Mouse (Mus musculus) retina, postnatal 7 days (tissue): ENCODE data around the gene Arntl.
A peak's percentile ranks its signal among the peaks of the same experiment; 100 is the strongest.

ENCODE experiments used
- DNase-seq: peaks from one replicate; pipeline ENCODE4 v3.0.0-alpha.2; 2012; ENCODE audit warnings: low read depth, low spot score

The Arntl gene

DNA sequence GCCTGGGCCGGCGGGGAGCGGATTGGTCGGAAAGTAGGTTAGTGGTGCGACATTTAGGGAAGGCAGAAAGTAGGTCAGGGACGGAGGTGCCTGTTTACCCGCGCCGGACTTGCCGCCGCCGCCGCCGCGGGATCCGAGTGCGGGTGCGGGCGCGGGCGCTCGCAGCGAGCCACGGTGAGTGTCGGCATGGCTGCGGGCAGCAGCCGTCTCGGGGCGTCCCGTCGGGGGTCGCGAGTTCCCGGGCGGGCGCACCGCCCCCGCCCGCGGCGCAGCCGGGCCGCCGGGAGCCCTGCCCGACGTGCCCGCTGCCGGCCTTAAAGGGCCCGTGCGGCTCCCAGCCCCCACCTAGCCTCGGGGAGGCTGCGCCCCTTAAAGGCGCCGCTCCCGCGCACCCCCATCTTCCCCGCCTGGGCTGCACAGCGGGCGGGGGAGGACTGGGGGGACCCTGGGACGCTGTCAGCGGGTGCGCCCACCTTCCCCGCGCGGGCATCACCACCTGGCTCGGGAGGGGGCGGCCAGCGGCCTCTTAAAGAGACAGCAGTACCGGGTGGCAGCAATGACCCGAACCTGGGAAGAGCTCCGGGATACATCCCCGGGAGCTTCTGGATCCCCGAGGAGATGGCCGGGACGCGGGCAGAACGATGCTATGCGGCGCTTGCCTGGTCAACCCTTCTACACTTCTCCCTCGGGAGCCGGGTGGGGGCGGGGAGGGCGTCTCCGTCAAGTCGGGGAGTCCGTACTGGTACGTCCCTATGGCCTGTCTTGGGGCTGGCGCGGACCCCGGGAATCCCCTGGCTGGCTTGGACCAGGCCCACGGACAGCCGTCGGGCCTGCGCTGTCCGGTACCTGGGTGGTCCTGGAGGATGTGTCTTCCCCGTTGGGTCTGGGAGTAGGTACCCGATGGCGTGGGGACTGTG is 464 bp downstream of the Arntl start:
- peak; percentile 67 for DNase-seq

DNA sequence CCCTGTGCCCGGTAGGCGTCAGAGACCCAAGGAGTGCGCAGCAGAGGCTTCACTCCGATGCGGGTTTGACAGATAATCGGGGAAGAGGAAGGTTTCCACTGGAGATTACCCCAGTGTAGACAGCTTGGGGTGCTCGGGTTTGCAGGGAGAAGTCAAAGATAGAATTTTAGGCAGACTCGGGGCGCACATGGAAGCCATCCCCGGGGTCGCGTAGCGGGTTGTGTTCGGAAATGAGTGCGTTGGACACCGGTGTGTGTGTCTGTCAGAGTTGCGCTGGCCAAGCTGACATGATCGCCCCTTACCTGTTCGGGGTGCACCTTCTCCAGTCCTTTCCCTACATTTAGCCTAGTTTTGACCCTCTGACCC is 1.1 kb downstream of the Arntl start:
- DNase-seq: no peak

DNA sequence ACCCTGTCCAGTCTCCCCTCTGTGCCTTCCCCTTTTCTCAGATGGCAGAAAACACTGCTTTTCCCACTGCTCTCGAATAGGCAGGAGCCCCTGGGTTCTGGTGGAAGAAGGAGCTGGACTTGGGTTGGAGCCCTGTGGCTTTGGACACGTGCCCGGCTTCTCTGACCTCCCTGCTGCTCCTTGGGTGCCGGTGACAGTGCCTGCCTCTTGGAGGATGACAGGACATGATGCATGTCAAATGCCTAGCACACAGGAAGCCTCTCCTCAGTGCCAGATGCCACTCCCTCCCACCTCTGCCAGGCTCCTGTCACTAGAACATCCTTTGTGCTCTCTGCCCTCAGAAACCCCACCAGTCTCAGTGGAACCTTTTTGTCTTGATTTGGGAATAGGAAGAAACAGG is 3.2 kb downstream of the Arntl start:
- DNase-seq: no peak

DNA sequence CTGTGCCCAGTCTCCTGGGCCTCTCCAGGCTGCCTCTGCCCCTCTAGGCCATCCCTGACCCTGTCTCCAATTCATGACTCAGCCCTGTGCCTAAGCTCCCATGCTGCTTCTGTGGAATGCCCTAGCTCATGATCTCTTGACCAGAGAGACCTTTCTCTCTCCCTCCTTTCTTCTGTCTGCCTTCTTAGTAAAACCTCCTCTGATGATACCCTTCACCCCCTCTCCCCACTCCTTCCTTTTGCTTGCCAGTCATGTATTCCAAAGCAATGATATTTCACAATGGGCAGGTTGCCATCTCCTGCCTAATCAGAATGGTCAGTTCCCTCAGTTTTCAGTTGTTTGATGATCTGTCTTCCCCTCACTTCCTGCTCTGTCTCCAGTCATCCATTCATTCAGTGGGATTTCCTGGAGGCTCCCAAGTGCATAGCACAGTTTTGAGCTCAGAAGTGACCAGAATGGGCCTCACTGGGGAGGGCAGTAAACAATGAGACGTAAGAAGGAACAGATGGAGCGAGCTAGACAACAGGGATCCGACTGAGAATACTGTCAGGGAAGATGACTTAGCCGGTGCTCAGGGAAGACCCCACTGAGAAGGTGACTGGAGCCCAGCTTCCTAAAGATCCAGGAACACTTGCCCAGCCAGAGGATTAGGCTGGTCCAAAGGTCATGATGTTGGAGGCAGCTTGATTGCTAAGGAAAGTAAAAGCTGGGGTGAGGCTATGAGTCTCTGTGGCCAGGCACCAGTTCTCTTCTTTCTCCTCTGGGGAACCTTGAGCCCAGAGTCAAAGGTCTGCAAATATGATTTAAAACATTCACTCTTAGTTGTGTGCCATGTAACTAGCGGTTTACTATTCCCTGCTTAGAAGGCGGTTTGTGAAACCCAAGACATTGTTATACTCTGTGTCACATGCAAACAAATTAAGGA is 7.2 kb downstream of the Arntl start:
- DNase-seq: no peak

DNA sequence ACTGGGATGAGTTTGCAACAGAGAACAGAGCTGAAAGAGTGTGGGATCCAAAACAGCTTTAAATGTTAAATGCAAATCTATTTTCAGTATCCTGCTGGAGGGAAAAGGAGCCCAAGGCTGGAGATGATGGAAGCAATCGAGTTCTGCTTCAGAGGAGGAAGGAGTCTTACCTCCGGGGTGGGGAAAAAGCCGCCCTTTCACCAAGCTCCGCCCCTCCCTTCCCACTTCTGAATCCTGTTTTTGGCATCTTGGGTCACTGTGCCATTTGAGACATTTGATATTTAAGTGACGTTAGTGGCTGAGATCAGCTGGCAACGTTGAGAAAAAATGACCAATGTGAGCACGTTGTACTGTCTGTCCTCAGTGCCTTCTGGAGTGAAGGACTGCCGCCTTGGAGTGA is 8.9 kb downstream of the Arntl start:
- no peak for DNase-seq

DNA sequence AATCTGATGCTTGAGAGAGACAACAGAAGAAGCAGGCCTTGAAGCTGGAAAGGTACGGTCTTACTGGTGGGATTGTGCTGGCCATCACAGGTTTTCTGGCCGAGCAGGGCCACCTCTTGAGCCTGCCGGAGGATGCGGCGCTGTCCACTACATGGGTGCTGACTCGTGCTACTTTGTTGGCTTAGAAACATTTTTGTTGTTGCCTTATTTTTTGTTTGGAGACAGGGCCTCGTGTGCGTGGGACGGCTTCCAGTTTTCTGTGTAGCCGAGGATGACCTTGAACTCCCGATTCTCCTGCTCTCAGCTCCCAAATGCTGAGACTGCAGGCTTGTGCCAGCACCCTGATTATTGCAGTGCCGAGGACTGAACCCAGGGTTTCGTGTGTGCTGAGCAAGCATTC is 12.2 kb downstream of the Arntl start:
- DNase-seq: no peak

DNA sequence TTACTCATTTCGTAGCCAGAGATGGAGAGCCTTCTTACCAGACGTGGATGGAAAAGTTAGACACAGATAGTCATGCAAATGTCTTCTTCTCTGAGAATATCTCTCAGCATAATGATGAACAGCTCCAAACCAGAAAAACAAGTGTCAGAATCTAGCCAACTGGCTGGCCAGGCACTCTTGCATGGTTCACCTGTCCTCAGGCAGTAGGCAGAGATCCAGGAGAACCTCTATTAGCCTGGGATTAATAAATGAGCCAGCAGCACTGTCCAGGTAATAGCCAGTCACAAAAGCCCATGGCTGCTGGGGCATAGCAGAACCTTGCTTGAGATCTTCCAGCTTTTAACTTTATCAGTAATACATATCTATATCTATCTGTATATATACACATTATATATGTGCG is 12.6 kb downstream of the Arntl start:
- no peak for DNase-seq

DNA sequence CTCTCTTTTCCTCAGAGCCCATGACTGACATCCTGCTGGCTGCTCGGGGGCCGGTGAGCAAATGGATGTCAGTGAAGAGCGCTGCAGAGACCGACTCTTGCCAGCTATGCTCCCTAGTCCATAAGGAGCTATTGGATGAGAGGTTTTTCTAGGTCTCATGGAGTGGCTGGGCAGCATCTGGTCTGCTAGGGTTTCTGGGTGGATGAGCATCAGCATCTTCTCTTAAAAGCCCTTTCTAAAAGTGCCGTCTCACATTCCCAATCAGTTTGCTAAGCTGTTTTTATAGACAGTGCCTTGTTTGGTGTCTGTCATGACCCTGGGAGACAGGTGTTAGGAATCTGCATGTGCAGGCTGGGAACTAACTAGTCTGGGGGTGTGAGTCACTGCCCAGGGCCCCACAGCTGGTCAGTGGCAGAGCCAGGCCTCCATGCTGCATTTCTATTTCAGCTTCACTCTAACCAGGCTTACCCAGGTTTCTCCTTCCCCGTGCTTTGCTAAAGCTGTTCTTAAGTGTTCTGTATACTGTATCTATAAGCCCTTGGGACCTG is 13.5 kb downstream of the Arntl start:
- no peak for DNase-seq

DNA sequence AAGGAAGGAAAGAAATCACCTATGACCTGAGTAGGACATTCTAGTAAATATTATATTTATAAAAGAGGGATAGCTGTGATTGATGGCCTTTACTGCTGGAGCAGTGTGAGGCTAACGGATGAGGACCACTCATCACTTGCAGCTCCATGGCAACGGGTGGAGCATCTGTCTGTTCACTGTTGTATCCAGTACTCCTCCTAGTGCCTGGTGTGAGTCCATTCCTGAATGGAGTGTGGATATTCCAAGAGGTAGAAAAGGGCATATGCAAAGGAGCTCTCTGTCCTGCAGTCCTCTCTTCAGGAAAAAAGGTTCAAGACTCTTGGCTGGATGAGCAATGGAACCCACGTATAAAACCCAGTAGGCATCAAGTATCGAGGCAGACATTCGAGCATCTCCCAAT is 15.6 kb downstream of the Arntl start:
- no peak for DNase-seq

DNA sequence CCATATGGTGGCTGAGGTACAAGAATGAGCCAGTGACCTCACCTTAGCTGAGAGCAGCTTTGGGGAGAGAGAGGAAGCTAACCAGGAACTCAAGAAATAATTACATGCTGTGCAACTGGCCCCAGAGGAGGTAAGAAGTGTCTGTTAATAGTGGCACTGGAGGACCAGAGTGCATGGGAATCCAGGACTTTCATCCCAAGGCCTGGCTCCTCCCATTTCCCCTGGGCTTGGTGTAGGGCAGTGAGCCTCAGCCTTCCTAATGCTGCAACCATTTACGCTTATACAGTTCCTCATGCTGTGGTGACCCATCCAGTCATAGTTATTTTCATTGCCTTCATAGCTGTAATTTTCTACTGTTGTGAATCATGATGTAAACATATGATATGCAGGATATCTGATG is 17.4 kb downstream of the Arntl start:
- no peak for DNase-seq

DNA sequence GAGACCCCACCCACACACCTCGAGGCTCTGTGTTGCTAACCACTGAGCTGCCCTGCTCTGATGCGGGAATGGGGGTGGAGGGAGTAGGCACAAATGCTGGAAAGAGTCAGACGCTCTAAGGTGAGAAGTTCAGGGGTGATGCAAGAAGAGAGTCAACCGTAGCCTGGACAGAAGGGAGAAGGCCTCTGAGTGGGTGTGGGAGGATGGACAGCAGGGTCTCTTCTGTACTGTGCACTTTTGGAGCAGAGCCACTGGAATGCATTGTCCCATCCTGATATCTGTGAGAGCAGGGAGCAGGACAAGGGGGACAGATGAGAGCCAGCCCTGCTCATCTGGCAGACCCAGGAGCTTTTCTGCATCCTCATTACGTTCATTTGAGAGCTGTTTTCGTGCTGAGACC is 21.2 kb downstream of the Arntl start:
- no peak for DNase-seq

DNA sequence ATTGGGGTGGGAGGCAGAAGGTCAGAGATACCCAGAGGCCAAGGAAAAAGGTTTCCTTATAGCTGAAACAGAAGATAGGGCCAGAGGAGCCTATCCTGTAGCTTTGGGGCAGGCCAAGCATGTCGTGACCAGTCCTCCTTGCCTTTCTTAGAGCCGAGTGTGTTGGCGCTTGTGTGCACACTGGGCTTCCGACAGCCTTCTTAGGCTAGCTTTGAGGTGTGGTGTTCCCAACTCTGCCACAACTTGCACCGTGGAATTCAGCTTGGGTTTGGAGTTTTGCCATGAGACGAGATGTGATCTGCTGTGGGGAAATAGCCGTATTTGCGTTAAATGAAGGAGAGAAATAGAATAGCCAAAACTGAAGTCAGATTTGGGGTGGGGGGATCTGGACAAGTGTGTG is 28.9 kb downstream of the Arntl start:
- no peak for DNase-seq

DNA sequence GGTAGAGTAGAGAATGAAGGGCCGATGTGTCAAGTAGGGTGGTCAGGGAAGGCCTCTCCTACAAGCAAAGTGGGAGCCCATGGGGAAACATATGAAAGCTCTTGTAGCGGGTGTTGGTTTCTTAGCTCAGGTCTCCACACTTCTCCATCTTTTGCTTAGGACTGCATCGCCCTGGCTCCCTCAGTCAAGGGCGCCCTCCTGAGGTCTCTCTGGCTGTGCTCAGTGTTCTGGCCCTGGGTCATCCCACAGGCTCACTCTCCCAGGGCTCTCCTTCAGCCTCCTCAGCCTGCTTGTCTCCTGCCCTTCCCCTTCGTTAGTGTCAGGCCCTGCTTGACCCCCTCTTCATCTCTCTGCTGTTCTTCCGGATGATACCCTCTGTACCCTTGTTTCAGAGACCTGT is 31.1 kb downstream of the Arntl start:
- DNase-seq: no peak

DNA sequence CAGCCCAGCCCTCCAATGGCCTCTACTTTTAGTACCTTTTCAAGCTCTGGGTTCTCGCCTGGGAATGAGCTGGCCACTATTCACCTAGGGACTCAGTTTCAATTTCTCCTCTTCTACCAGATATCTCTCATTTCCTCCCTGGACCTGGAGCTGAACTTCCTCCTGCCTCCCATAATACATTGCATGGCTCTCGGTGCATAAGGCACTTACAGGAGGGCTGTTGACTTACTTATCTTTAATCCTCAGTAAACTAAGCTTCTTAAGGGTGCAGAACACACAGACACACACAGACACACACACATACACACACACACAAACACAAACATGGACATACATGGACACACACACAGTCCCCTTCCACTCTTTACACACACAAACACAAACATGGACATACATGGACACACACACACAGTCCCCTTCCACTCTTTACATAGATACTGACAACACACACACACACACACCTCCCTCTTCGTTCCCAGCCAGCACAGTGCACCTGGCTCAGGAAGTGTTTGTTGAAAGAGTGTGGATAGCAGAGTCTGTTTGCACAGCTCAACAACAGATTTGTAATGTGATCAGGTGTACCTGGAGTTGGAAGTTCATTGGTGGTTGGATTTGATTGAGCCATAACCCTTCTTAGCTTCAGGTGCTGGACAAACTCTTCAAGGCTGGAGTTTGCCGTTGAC is 32.3 kb downstream of the Arntl start:
- DNase-seq: no peak

DNA sequence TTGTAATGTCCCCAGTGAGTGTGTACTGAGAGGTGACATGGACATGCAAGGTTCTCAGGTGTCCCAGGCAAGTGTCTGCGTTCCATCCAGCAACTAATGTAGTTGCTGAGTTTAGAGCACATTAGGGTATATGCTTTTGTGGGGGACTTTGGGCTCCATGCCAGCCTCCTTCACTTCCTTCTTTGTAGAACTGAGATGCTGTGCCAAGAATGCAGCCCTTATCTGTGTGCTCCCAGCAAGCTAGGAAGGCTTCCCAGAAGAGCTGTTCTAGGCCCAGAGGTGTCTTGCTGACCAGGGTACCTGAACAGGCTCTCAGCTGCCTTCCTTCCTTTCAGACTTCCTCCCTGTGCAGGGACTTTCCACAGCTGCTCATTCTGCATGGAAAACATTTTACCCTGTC is 33.2 kb downstream of the Arntl start:
- DNase-seq: no peak

DNA sequence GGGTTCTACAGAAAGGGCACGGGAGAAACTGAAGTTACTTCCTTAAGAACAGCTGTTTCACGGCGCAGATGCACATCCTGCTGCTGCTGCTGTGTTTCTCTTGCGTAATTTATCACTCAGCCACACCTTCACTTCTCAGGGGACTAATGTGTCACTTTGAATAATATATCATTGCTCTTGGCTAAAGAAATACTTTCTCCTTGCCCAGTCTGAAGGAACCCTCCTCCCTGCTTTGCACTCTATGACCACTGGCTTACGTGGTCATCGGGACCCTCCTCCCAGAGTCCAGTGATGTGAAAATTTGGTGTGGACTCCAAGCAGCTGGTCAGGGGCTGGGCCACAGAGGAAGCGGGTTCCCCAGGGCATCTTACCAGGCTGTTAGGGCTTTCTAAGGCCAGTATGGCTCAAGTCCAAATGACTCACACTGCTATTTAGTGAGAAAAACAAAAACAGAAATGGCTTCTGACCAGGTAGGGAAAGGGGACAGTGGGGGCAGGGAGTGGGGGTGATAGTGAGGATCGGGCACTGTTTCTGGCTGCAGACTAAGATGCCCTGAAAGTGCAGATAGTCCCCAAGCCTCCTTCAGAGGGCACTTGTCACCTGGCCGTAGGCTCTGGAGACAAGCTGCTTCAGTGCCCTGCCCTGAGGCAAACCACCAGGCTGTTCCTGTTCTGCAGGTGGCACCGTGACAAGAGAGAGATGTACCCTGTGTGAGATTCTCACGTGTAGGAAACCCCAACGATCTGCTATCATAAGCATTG is 34.8 kb downstream of the Arntl start:
- no peak for DNase-seq

DNA sequence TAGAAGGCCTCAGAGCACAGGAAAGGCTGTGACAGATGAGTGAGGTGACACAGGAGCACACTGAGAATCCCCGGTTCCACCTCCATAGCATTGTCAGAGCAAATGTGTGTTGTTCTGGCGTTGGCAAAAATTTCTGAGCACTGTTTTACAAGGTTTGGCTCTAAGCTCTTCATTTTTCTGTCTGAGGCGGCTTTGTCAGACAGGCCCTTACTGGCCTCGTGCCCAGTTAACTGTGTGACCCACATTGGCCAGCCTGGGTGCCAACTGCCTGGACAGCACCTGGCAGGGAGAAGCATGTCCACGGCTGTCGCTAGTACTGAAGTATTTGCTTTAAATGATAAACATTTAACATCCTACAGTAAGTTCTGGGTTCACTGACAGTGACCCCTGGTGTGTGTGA is 35.4 kb downstream of the Arntl start:
- DNase-seq: no peak

DNA sequence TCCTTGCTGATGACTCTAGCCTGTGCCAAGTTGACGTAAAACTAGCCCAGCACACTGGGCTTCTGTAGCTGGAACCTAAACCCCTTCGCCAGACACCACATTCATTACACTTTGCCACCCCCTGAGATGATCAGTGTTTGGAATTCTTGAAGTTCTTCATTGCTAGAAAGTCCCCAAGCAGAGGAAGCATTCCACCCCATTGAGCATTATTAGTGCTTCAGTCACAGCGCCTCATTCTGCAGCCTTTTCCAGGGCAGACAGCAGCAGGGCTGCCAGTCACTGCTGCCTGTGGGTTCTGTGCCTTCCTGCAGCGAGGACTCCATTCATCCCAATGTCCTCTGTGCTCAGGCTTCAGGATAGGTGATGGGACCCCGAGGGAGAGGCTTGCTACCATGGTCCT is 37.9 kb downstream of the Arntl start:
- DNase-seq: no peak

DNA sequence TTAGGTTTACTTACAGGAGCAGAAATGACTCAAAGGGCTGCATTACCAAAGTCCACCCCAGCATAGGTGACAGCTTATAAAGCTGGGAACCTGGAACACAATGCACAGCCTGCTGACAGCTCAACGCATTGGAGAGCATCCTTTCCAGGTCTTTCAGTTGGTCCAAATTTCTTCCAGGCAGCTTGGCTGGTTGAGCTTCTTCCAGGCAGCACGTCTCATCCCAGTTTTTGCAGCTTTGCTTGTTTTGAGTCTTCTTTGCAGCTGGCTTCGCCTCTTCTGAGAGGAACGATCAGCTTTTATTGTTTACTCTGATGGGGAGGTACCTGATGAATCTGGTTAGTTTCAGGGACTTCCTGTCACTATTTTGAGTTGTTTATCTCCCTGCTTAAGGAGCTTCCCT is 39.2 kb downstream of the Arntl start:
- DNase-seq: no peak

DNA sequence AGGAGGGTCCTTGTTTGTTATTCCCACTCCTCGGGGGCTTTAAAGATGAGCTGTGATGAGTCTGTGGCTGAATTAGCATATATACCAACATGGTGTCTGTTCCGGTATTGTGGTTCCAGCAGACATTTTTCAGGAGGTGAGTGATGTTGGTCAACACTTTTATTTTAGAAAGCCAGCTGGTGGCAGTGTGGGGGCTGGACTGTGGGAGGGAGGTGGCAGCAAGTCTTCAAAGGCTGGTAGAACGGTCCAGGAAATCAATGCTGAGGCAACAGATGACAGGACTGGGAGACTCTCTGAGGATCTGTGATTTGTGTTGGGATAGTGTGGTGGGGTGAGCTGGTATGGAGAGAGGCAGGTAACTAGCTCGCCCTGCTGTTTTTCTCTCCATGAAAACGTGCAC is 39.9 kb downstream of the Arntl start:
- DNase-seq: no peak

DNA sequence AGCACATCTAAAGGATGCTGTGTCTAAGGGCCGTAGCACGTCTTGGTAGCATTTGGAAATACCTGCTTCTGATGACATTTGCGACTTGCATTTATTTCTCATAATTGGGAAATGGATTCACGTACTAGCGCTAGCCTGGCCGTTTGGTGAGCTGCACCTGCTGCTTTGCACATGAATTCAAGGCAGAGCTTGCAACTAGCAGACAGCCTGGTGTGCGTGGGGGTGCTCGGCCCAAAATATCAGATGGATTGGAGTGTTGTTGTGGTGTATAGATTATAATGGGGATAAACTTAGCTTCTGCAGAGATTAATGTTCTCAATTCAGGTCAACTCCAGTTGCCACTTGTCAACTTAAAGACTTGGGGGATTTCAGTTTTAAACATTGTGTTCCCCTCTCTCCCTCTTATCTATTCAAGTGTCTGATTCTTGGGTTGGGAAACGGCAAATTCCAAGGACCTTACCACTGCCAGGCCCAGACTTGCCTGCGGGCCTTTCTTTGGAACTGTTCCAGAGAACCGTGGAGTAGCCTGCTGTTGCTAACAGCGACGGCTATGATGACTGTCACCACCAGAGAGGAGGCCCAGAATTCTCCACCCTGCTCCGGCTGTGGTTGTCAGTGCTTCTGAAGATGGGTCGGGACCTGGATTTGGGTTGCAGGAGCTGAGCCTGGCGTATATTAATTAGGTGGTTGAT is 42.0 kb downstream of the Arntl start:
- DNase-seq: no peak
